Mouse (Mus musculus) heart, postnatal 0 days (tissue): ENCODE measurements at regions not wholly inside any gene's neighbourhood (a gene's known extent, or its start where the extent isn't known, plus 50 kb on each side); places are given as distances from the start of the nearest gene placed in this dataset.

ENCODE experiments used
- CTCF ChIP-seq: IDR thresholded peaks from 2 replicates; pipeline ENCODE4 v1.5.1; 2016; ENCODE audit warnings: antibody characterized with exemption, control low read depth, low read depth
- EP300 ChIP-seq: IDR thresholded peaks from 2 replicates; pipeline ENCODE4 v1.6.1; 2016; ENCODE audit warnings: antibody characterized with exemption, low read depth

DNA sequence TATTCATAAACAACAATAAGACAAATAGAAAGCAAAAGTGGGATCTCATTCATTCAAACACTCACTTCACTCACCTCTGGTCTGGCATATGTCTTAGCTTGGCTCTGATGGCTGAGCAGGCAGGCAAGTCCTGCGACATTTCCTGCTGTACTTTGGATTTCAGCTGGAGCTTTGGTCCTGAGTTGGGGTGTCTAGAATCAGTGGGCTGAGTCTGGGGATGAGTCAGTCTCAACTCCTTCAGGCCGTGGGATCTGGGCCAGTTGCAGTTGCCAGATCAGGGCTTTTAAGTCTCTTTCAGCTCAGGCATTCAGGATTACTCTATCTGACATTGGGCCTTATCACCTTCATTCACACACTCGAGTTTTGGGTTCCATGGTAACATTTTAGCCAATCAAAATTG lies 454.1 kb downstream of the Adra2a start:
- no peak for TF ChIP-seq EP300
- TF ChIP-seq CTCF, result no peak
